Mouse (Mus musculus) embryonic facial prominence, embryonic 11.5 days (tissue): ENCODE data around the gene Fam206a. TPM values are rescaled to one million over a fixed set of nuclear protein-coding genes. Genes with fewer than 3 reads are reported as not detected.

ENCODE experiments used
- polyA plus RNA-seq: library from polyadenylated mRNA; unstranded; fragments of >200 nt; fragmentation: Nextera tagmentation; extraction: Ambion mirVana; gene quantifications from 2 replicates; pipeline ENCODE4 v1.2.1, GENCODE M21; 2014

The Fam206a gene
- polyA plus RNA-seq, 1 experiment from 2014 or later, result 27.7 TPM

Other genes starting within 250 kb of the Fam206a start
- gene Gm26657, start 62.3 kb upstream of the Fam206a start, polyA plus RNA-seq, result not detected in 2 replicates
- gene Actl7b, start 60.9 kb upstream of the Fam206a start, polyA plus RNA-seq, result not detected in 2 replicates
- gene Actl7a, start 58.9 kb upstream of the Fam206a start, polyA plus RNA-seq, result not detected in 2 replicates
- gene Elp1, start within 50 bp of the Fam206a start, polyA plus RNA-seq, result 92.8 and 111 TPM in 2 replicates
- 34.2 and 36.0 TPM in 2 replicates for gene Ctnnal1, start 62.8 kb downstream of the Fam206a start, polyA plus RNA-seq
- 5.4 and 6.1 TPM in 2 replicates for gene Tmem245, start 145.1 kb downstream of the Fam206a start, polyA plus RNA-seq
- 1.6 and 2.4 TPM in 2 replicates for gene Frrs1l, start 188.0 kb downstream of the Fam206a start, polyA plus RNA-seq